Mouse (Mus musculus) 416B (cell line): ENCODE data around the gene Ptgir.

Experiments used
- DNase-seq: peaks from one replicate; pipeline ENCODE4 v3.0.0; 2011; ENCODE audit warnings: low read depth

Gene Ptgir

GRCm38 (mm10) chr7:16906281-16906680, at the start of gene Ptgir:
Gene Ptgir, plus strand, starts transcription at chr7:16906490.
- peak; percentile 56 for DNase-seq

- no peak for DNase-seq
Observed at GRCm38 (mm10) chr7:16858336-16858735, 48.0 kb upstream of the Ptgir start.

GRCm38 (mm10) chr7:16859902-16860651, 46.2 kb upstream of the Ptgir start:
- peak; percentile 75 for DNase-seq

- DNase-seq = no peak
Observed at GRCm38 (mm10) chr7:16867488-16867887, 38.8 kb upstream of the Ptgir start.

- DNase-seq = no peak
Observed at GRCm38 (mm10) chr7:16869497-16869896, 36.8 kb upstream of the Ptgir start.

GRCm38 (mm10) chr7:16871600-16871999, 34.7 kb upstream of the Ptgir start:
- DNase-seq = no peak

- no peak for DNase-seq
Observed at GRCm38 (mm10) chr7:16872478-16872877, 33.8 kb upstream of the Ptgir start.

GRCm38 (mm10) chr7:16873392-16873791, 32.9 kb upstream of the Ptgir start:
- no peak for DNase-seq

GRCm38 (mm10) chr7:16874190-16874589, 32.1 kb upstream of the Ptgir start:
- DNase-seq = peak; percentile 87

GRCm38 (mm10) chr7:16874756-16875309, 31.5 kb upstream of the Ptgir start:
- DNase-seq = peak; percentile 100

- no peak for DNase-seq
Observed at GRCm38 (mm10) chr7:16875310-16875325, 31.2 kb upstream of the Ptgir start, which contains the start of gene Dact3. Gene Dact3, plus strand, starts transcription at chr7:16875317.

GRCm38 (mm10) chr7:16875326-16875725, 31.0 kb upstream of the Ptgir start:
- DNase-seq = no peak

- DNase-seq = no peak
Observed at GRCm38 (mm10) chr7:16876006-16876405, 30.3 kb upstream of the Ptgir start.

GRCm38 (mm10) chr7:16876608-16877007, 29.7 kb upstream of the Ptgir start:
- no peak for DNase-seq

GRCm38 (mm10) chr7:16877717-16878116, 28.6 kb upstream of the Ptgir start:
- DNase-seq = no peak

- no peak for DNase-seq
Observed at GRCm38 (mm10) chr7:16879796-16880547, 26.3 kb upstream of the Ptgir start.

- no peak for DNase-seq
Observed at GRCm38 (mm10) chr7:16880615-16881014, 25.7 kb upstream of the Ptgir start.

GRCm38 (mm10) chr7:16883162-16883561, 23.1 kb upstream of the Ptgir start:
- DNase-seq = no peak

- DNase-seq = no peak
Observed at GRCm38 (mm10) chr7:16884334-16884733, 22.0 kb upstream of the Ptgir start.

- DNase-seq = no peak
Observed at GRCm38 (mm10) chr7:16885271-16885776, 21.0 kb upstream of the Ptgir start.

- DNase-seq = no peak
Observed at GRCm38 (mm10) chr7:16885905-16886304, 20.4 kb upstream of the Ptgir start.

GRCm38 (mm10) chr7:16890536-16890935, 15.8 kb upstream of the Ptgir start:
- DNase-seq = no peak

- DNase-seq = no peak
Observed at GRCm38 (mm10) chr7:16890944-16891343, 15.3 kb upstream of the Ptgir start.
